In the genomic region with DNA sequence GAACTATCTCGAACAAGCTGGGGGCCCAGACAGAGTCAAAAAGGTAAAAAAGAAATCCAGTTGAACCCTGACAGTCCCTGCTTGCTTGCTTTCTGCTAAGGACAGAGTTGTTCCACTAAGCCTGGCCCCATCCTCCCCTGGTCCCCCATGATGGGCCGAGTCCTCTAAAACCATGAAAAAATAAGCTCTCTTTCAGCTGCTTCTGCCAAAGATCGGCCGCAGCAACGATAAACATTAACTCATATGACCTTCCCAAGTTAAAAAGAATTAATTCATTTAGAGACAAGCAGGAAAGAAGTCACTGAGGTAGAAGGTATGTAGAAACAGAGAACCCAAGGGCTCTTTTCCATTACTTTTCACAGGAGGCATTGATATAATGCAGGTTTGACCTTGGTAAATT, we compare ENCODE assay signal across 23 mouse cellular contexts. TPM values are rescaled to one million over a fixed set of nuclear protein-coding genes. Genes with fewer than 3 reads are reported as not detected.
DNase-seq lines count a peak whose midpoint lies in the region; ATAC-seq and TF ChIP-seq lines count a peak whose summit lies in the region.
"Had no signal": no experiment of that assay in that cellular context is flagged by ENCODE, and none has a peak within 500 bp of the region (broad histone marks: within the 10 kb centered on the region; RNA-seq: fewer than 3 reads in every experiment).

No protein-coding gene starts in this region.

- H3K4me2 ChIP-seq in forebrain, postnatal 0 days (ENCODE audit: low read depth): no peak overlapping the region
- no peak overlapping the region for H3K4me2 ChIP-seq in forebrain, embryonic 13.5 days
- H3K4me2 ChIP-seq: embryonic facial prominence, embryonic 12.5 days; heart, embryonic 13.5 days; hindbrain, embryonic 12.5 days had no signal

- no peaks in the 10 kb centered on the region for H3K36me3 ChIP-seq in forebrain, postnatal 0 days (ENCODE audit: insufficient read depth)
- no peaks in the 10 kb centered on the region for H3K36me3 ChIP-seq in forebrain, embryonic 13.5 days (ENCODE audit: poor library complexity, severe bottlenecking)
- H3K36me3 ChIP-seq: embryonic facial prominence, embryonic 12.5 days; heart, embryonic 13.5 days; hindbrain, embryonic 12.5 days had no signal

- no peak overlapping the region for H3K9ac ChIP-seq in forebrain, postnatal 0 days
- no peak overlapping the region for H3K9ac ChIP-seq in forebrain, embryonic 13.5 days
- H3K9ac ChIP-seq: embryonic facial prominence, embryonic 12.5 days; heart, embryonic 13.5 days; hindbrain, embryonic 12.5 days had no signal

- no peaks in the 10 kb centered on the region for H3K4me1 ChIP-seq in forebrain, postnatal 0 days (ENCODE audit: insufficient read depth)
- H3K4me1 ChIP-seq in forebrain, embryonic 13.5 days: no peaks in the 10 kb centered on the region
- H3K4me1 ChIP-seq: embryonic facial prominence, embryonic 12.5 days; heart, embryonic 13.5 days; hindbrain, embryonic 12.5 days had no signal

- H3K27me3 ChIP-seq in forebrain, postnatal 0 days (ENCODE audit: insufficient read depth, low read length): no peaks in the 10 kb centered on the region
- H3K27me3 ChIP-seq in forebrain, embryonic 13.5 days: no peaks in the 10 kb centered on the region
- H3K27me3 ChIP-seq: CH12.LX; embryonic facial prominence, embryonic 12.5 days; heart, embryonic 13.5 days; hindbrain, embryonic 12.5 days; Patski had no signal

- WGBS in forebrain, postnatal 0 days: 89% methylated on average over 5 of the region's 5 CpGs
- WGBS in forebrain, embryonic 13.5 days: 95% methylated on average over 5 of the region's 5 CpGs

- H3K9me3 ChIP-seq in forebrain, postnatal 0 days (ENCODE audit: low read length): no peaks in the 10 kb centered on the region
- H3K9me3 ChIP-seq in forebrain, embryonic 13.5 days (replicated peaks): no peaks in the 10 kb centered on the region
- H3K9me3 ChIP-seq: heart, embryonic 13.5 days had no signal

- H3K4me3 ChIP-seq in forebrain, postnatal 0 days (ENCODE audit: low read depth, low read length): no peak overlapping the region
- H3K4me3 ChIP-seq in forebrain, embryonic 13.5 days: no peak overlapping the region
- H3K4me3 ChIP-seq in layer of hippocampus, adult 2 months: no peak overlapping the region
- H3K4me3 ChIP-seq: embryonic facial prominence, embryonic 12.5 days; gastrocnemius, adult 2 months; heart, embryonic 13.5 days; hindbrain, embryonic 12.5 days had no signal

- peak overlapping the region; percentile 45; the same call in 1 of the 2 replicates for H3K27ac ChIP-seq in forebrain, postnatal 0 days (ENCODE audit: low read depth, low read length)
- no peak overlapping the region for H3K27ac ChIP-seq in forebrain, embryonic 13.5 days
- peak overlapping the region; percentile 59; the same call in 1 of the 2 replicates for H3K27ac ChIP-seq in layer of hippocampus, adult 2 months
- H3K27ac ChIP-seq: embryonic facial prominence, embryonic 12.5 days; gastrocnemius, adult 2 months; heart, embryonic 13.5 days; hindbrain, embryonic 12.5 days had no signal

- no peak for DNase-seq in forebrain, postnatal 0 days
- no peak for DNase-seq in layer of hippocampus, adult 2 months (ENCODE audit: low spot score in 2 of 2)
- no peak for DNase-seq in layer of hippocampus, adult 9-11 months
- DNase-seq in kidney, adult 8-10 months: peak; percentile 53 to 60
- peak; percentile 46 for DNase-seq in kidney, postnatal 14 days
- no peak for DNase-seq in ovary, adult 18-20 months (ENCODE audit: low spot score)
- no peak for DNase-seq in cerebellum, postnatal 36 days
- DNase-seq: adrenal gland, postnatal 25 days; cerebellum, adult 18-20 months; heart, postnatal 36 days had no signal

- ATAC-seq in forebrain, postnatal 0 days: no peak
- no peak for ATAC-seq in forebrain, embryonic 13.5 days
- ATAC-seq: activated CD4-positive, CD25-positive, alpha-beta regulatory T cell, adult 4 months; forebrain, embryonic 14.5 days; hindbrain, embryonic 16.5 days; inflammation-experienced regulatory T-cells, adult 6 months; Patski had no signal

- TF ChIP-seq CTCF in forebrain, postnatal 0 days (IDR thresholded peaks at IDR 0.05; ENCODE audit: low read depth): no peak
- TF ChIP-seq CTCF in layer of hippocampus, adult 2 months (conservative IDR thresholded peaks at IDR 0.05): no peak

RNA-seq across cellular contexts. Expression of a gene that starts 16.8 kb away (rescaled TPM):
- total RNA-seq in forebrain, postnatal 0 days (2014; rRNA removed): 4.6 and 13.1 TPM in 2 replicates
- polyA plus RNA-seq in forebrain, postnatal 0 days (2015; fragmentation: Nextera tagmentation; extraction: Ambion mirVana): 3.0 and 3.3 TPM in 2 replicates
- polyA plus RNA-seq in forebrain, embryonic 13.5 days (2015; fragmentation: Nextera tagmentation; extraction: Ambion mirVana): 0.15 and 0.37 TPM in 2 replicates
- total RNA-seq in layer of hippocampus, adult 2 months (2021): 10 to 100 TPM; 35.7 to 36.3 TPM
- total RNA-seq: CH12.LX; common myeloid progenitor, adult 5-6 weeks; granulocyte monocyte progenitor cell, adult 5-6 weeks had no signal

Comparison
In these comparisons a context has a peak if more than half of its experiments do, and no peak if none do; other contexts are left out.
1. DNase-seq: peak in kidney, adult 8-10 months (2 of 2) and kidney, postnatal 14 days (single experiment); none in forebrain, postnatal 0 days (single experiment), layer of hippocampus, adult 2 months (0 of 2), layer of hippocampus, adult 9-11 months (single experiment), ovary, adult 18-20 months (single experiment) and cerebellum, postnatal 36 days (0 of 2).